Mouse (Mus musculus): Measurements from ENCODE around the gene Kif3b. TPM values are rescaled to one million over a fixed set of nuclear protein-coding genes. Genes with fewer than 3 reads are reported as not detected.
"Not testable (repeated sequence)": the region's sequence is repeated elsewhere in the genome, so short reads cannot be mapped to it uniquely, and the experiment has no call there.

The Kif3b gene
- polyA plus RNA-seq, 1 experiment from 2014 or later: 5.8 TPM

- Histone ChIP-seq H3K27me3 (ENCODE audit: control insufficient read depth, insufficient read depth, low read length) (no peaks in the 10 kb centered on the region), H3K4me2 (replicated peaks; ENCODE audit: low read depth, low read length) (no peak overlapping the region), H3K36me3 (ENCODE audit: control insufficient read depth, insufficient read depth, low read length) (peaks cover 49% of the 10 kb centered on the region), H3K9ac (replicated peaks; ENCODE audit: low read depth, low read length) (no peak overlapping the region), H3K4me1 (ENCODE audit: control insufficient read depth, insufficient read depth, low read length) (peaks cover 15% of the 10 kb centered on the region), H3K27ac (ENCODE audit: low read length) (no peak overlapping the region), H3K4me3 (ENCODE audit: low read depth, low read length) (no peak overlapping the region), H3K9me3 (ENCODE audit: control insufficient read depth, low read depth, low read length) (no peaks in the 10 kb centered on the region)
- WGBS: 79% methylated on average over 2 of the region's 2 CpGs
- ATAC-seq (ENCODE audit: insufficient number of reproducible peaks, insufficient read depth, low FRiP score, low read depth): no peak
Observed at GRCm38 (mm10) chr2:153354648-153355047, 63.4 kb downstream of the Kif3b start.

- Histone ChIP-seq H3K36me3 (ENCODE audit: control insufficient read depth, insufficient read depth, low read length) (peaks cover 59% of the 10 kb centered on the region), H3K9me3 (ENCODE audit: control insufficient read depth, low read depth, low read length) (no peaks in the 10 kb centered on the region), H3K27me3 (ENCODE audit: control insufficient read depth, insufficient read depth, low read length) (no peaks in the 10 kb centered on the region), H3K4me1 (ENCODE audit: control insufficient read depth, insufficient read depth, low read length) (no peaks in the 10 kb centered on the region), H3K9ac (replicated peaks; ENCODE audit: low read depth, low read length) (no peak overlapping the region), H3K4me3 (ENCODE audit: low read depth, low read length) (no peak overlapping the region), H3K4me2 (replicated peaks; ENCODE audit: low read depth, low read length) (no peak overlapping the region), H3K27ac (ENCODE audit: low read length) (no peak overlapping the region)
- 91% methylated on average over 4 of the region's 4 CpGs for WGBS
- ATAC-seq (ENCODE audit: insufficient number of reproducible peaks, insufficient read depth, low FRiP score, low read depth): no peak
Observed at GRCm38 (mm10) chr2:153356784-153357183, 65.6 kb downstream of the Kif3b start.

GRCm38 (mm10) chr2:153361101-153361710 lies 70.0 kb downstream of the Kif3b start:
- Histone ChIP-seq H3K27me3 (ENCODE audit: control insufficient read depth, insufficient read depth, low read length) (no peaks in the 10 kb centered on the region), H3K9me3 (ENCODE audit: control insufficient read depth, low read depth, low read length) (no peaks in the 10 kb centered on the region), H3K27ac (ENCODE audit: low read length) (no peak overlapping the region), H3K9ac (replicated peaks; ENCODE audit: low read depth, low read length) (no peak overlapping the region), H3K4me1 (ENCODE audit: control insufficient read depth, insufficient read depth, low read length) (no peaks in the 10 kb centered on the region), H3K36me3 (ENCODE audit: control insufficient read depth, insufficient read depth, low read length) (peaks cover 61% of the 10 kb centered on the region), H3K4me2 (replicated peaks; ENCODE audit: low read depth, low read length) (no peak overlapping the region), H3K4me3 (ENCODE audit: low read depth, low read length) (no peak overlapping the region)
- ATAC-seq (ENCODE audit: insufficient number of reproducible peaks, insufficient read depth, low FRiP score, low read depth): no peak
- WGBS: 90% methylated on average over 1 of the region's 1 CpGs

GRCm38 (mm10) chr2:153364531-153364930 lies 73.3 kb downstream of the Kif3b start:
- H3K27ac ChIP-seq (ENCODE audit: low read length); ATAC-seq (ENCODE audit: insufficient number of reproducible peaks, insufficient read depth, low FRiP score, low read depth); H3K9ac ChIP-seq (replicated peaks; ENCODE audit: low read depth, low read length); H3K4me3 ChIP-seq (ENCODE audit: low read depth, low read length); H3K4me2 ChIP-seq (replicated peaks; ENCODE audit: low read depth, low read length); H3K9me3 ChIP-seq (ENCODE audit: control insufficient read depth, low read depth, low read length); H3K27me3 ChIP-seq (ENCODE audit: control insufficient read depth, insufficient read depth, low read length); H3K4me1 ChIP-seq (ENCODE audit: control insufficient read depth, insufficient read depth, low read length): not testable (repeated sequence)
- peaks cover 65% of the 10 kb centered on the region for H3K36me3 ChIP-seq (ENCODE audit: control insufficient read depth, insufficient read depth, low read length)
- 93% methylated on average over 14 of the region's 14 CpGs for WGBS

DNA sequence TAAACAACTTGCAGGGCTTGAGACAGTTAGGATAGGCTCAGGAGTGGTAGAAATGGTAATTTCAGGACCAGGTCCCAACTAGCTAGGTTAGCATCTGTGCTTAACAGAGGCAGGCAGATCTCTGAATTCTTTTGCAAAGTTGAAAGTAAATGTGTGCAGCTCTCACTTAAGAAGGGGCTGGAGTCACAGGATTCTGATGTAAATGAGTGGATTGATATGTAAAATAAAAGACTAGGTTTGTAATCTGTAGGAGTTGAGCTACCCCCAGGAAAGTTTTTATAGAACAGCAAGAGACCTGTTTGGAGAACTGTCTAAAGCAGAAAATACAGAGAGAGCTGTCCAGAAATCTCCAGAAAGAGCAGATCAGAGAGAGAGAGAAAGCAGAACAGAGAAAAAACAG lies 79.7 kb downstream of the Kif3b start:
- Histone ChIP-seq H3K4me1 (ENCODE audit: control insufficient read depth, insufficient read depth, low read length) (no peaks in the 10 kb centered on the region), H3K36me3 (ENCODE audit: control insufficient read depth, insufficient read depth, low read length) (peaks cover 31% of the 10 kb centered on the region), H3K4me3 (ENCODE audit: low read depth, low read length) (no peak overlapping the region), H3K9ac (replicated peaks; ENCODE audit: low read depth, low read length) (no peak overlapping the region), H3K27me3 (ENCODE audit: control insufficient read depth, insufficient read depth, low read length) (no peaks in the 10 kb centered on the region), H3K9me3 (ENCODE audit: control insufficient read depth, low read depth, low read length) (no peaks in the 10 kb centered on the region), H3K4me2 (replicated peaks; ENCODE audit: low read depth, low read length) (no peak overlapping the region), H3K27ac (ENCODE audit: low read length) (no peak overlapping the region)
- ATAC-seq (ENCODE audit: insufficient number of reproducible peaks, insufficient read depth, low FRiP score, low read depth): no peak

DNA sequence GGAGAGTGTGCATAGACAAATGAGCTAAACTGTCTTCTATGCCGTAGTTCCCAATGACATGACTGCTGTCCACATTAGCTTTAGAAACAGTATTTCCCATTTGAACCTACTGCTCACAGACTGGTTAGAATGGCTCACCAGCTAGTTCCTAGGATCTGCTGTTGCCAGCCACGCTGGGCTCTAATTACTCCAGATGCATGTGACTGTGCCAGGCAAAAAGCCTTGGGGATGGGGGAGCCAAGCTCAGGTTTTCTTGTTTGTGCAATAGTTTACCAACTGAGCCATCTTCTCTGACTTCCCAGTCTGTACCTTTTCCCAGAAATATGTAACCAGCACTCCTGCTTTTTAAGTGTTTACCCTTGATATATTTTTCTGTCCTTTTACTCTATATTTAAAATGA lies 84.2 kb downstream of the Kif3b start:
- Histone ChIP-seq H3K36me3 (ENCODE audit: control insufficient read depth, insufficient read depth, low read length) (peaks cover 17% of the 10 kb centered on the region), H3K9ac (replicated peaks; ENCODE audit: low read depth, low read length) (no peak overlapping the region), H3K9me3 (ENCODE audit: control insufficient read depth, low read depth, low read length) (no peaks in the 10 kb centered on the region), H3K4me2 (replicated peaks; ENCODE audit: low read depth, low read length) (no peak overlapping the region), H3K4me1 (ENCODE audit: control insufficient read depth, insufficient read depth, low read length) (no peaks in the 10 kb centered on the region), H3K4me3 (ENCODE audit: low read depth, low read length) (no peak overlapping the region), H3K27ac (ENCODE audit: low read length) (no peak overlapping the region), H3K27me3 (ENCODE audit: control insufficient read depth, insufficient read depth, low read length) (no peaks in the 10 kb centered on the region)
- 90% methylated on average over 2 of the region's 2 CpGs for WGBS
- ATAC-seq (ENCODE audit: insufficient number of reproducible peaks, insufficient read depth, low FRiP score, low read depth): no peak

- peaks cover 29% of the 10 kb centered on the region for H3K36me3 ChIP-seq (ENCODE audit: control insufficient read depth, insufficient read depth, low read length)
- H3K27me3 ChIP-seq (ENCODE audit: control insufficient read depth, insufficient read depth, low read length): no peaks in the 10 kb centered on the region
- WGBS: 84% methylated on average over 1 of the region's 1 CpGs
- no peaks in the 10 kb centered on the region for H3K4me1 ChIP-seq (ENCODE audit: control insufficient read depth, insufficient read depth, low read length)
- H3K4me2 ChIP-seq (replicated peaks; ENCODE audit: low read depth, low read length): no peak overlapping the region
- H3K9ac ChIP-seq (replicated peaks; ENCODE audit: low read depth, low read length): no peak overlapping the region
- no peaks in the 10 kb centered on the region for H3K9me3 ChIP-seq (ENCODE audit: control insufficient read depth, low read depth, low read length)
- H3K4me3 ChIP-seq (ENCODE audit: low read depth, low read length): no peak overlapping the region
- no peak overlapping the region for H3K27ac ChIP-seq (ENCODE audit: low read length)
- ATAC-seq (ENCODE audit: insufficient number of reproducible peaks, insufficient read depth, low FRiP score, low read depth): no peak
Observed at GRCm38 (mm10) chr2:153380479-153380878, 89.3 kb downstream of the Kif3b start.

Other genes with a start within 250 kb of the Kif3b start
- 1.7 and 2.3 TPM in 2 replicates for gene Ccm2l, start 225.5 kb upstream of the Kif3b start, polyA plus RNA-seq (2014; fragmentation: Nextera tagmentation; extraction: Ambion mirVana)
- gene Hck, start 182.9 kb upstream of the Kif3b start, polyA plus RNA-seq (2014; fragmentation: Nextera tagmentation; extraction: Ambion mirVana): 4.3 and 4.9 TPM in 2 replicates
- 92.1 and 111 TPM in 2 replicates for gene Tm9sf4, start 130.1 kb upstream of the Kif3b start, polyA plus RNA-seq (2014; fragmentation: Nextera tagmentation; extraction: Ambion mirVana)
- 9.3 and 10.4 TPM in 2 replicates for gene Tspyl3, start 66.0 kb upstream of the Kif3b start, polyA plus RNA-seq (2014; fragmentation: Nextera tagmentation; extraction: Ambion mirVana)
- 26.6 and 29.0 TPM in 2 replicates for gene Plagl2, start 50.0 kb upstream of the Kif3b start, polyA plus RNA-seq (2014; fragmentation: Nextera tagmentation; extraction: Ambion mirVana)
- gene Pofut1, start 49.9 kb upstream of the Kif3b start, polyA plus RNA-seq (2014; fragmentation: Nextera tagmentation; extraction: Ambion mirVana): 12.9 and 13.4 TPM in 2 replicates
- gene Asxl1, start 54.4 kb downstream of the Kif3b start, polyA plus RNA-seq (2014; fragmentation: Nextera tagmentation; extraction: Ambion mirVana): 14.7 and 16.3 TPM in 2 replicates
- gene 4930404H24Rik, start 201.4 kb downstream of the Kif3b start, polyA plus RNA-seq (2014; fragmentation: Nextera tagmentation; extraction: Ambion mirVana): not detected in 2 replicates
- gene Nol4l, start 238.6 kb downstream of the Kif3b start, polyA plus RNA-seq (2014; fragmentation: Nextera tagmentation; extraction: Ambion mirVana): 14.6 and 17.7 TPM in 2 replicates

All from stomach, embryonic 14.5 days (tissue).